Mouse (Mus musculus) MEL (cell line): Measurements from ENCODE around the gene Gm10135.

ENCODE experiments used
- CHD1 ChIP-seq: IDR thresholded peaks from 2 replicates; pipeline ENCODE4 v1.6.1; 2012; ENCODE audit warnings: low read depth, mild to moderate bottlenecking, inconsistent platforms, low read length, improper control_type of control experiment
- CTCF ChIP-seq, 3 experiments: IDR thresholded peaks in 2 of 3; conservative IDR thresholded peaks in 1 of 3; 2 replicates each; pipeline ENCODE4 v1.5.1; 2011 to 2012; ENCODE audit warnings: low read length in 3 of 3, low read depth in 2 of 3, mild to moderate bottlenecking in 2 of 3, improper control_type of control experiment in 1 of 3, inconsistent platforms in 1 of 3, mixed read lengths in 1 of 3, moderate library complexity in 1 of 3; ENCODE audit not compliant: control insufficient read depth in 1 of 3, insufficient read depth in 1 of 3, poor library complexity in 1 of 3, severe bottlenecking in 1 of 3
- JUND ChIP-seq: IDR thresholded peaks from 2 replicates; pipeline ENCODE4 v1.6.1; 2011; ENCODE audit warnings: low read depth, mild to moderate bottlenecking, improper control_type of control experiment, low read length
- MXI1 ChIP-seq: IDR thresholded peaks from 2 replicates; pipeline ENCODE4 v1.6.1; 2011; ENCODE audit warnings: mild to moderate bottlenecking, low read depth, low read length, improper control_type of control experiment
- POLR2A ChIP-seq, 2 experiments: IDR thresholded peaks; 2 replicates each; pipeline ENCODE4 v1.6.1; 2011 to 2012; ENCODE audit warnings: low read length in 2 of 2, mild to moderate bottlenecking in 2 of 2, control low read depth in 1 of 2, improper control_type of control experiment in 1 of 2, low read depth in 1 of 2, moderate library complexity in 1 of 2; ENCODE audit not compliant: control insufficient read depth in 1 of 2, insufficient read depth in 1 of 2, poor library complexity in 1 of 2
- POLR2AphosphoS5 ChIP-seq: IDR thresholded peaks from 2 replicates; pipeline ENCODE4 v1.6.1; 2012; ENCODE audit warnings: low read depth, borderline replicate concordance, mild to moderate bottlenecking, inconsistent platforms, low read length, moderate library complexity, mixed read lengths
- TCF12 ChIP-seq: IDR thresholded peaks from 2 replicates; pipeline ENCODE4 v1.6.1; 2014; ENCODE audit warnings: low read depth, mild to moderate bottlenecking, inconsistent platforms, low read length, improper control_type of control experiment, moderate library complexity
- USF2 ChIP-seq, 2 experiments: IDR thresholded peaks; 2 replicates each; pipeline ENCODE4 v1.6.1; 2011 to 2012; ENCODE audit warnings: improper control_type of control experiment in 2 of 2, low read length in 2 of 2, borderline replicate concordance in 1 of 2, inconsistent platforms in 1 of 2, low read depth in 1 of 2, mild to moderate bottlenecking in 1 of 2; ENCODE audit not compliant: insufficient read depth in 1 of 2

DNA sequence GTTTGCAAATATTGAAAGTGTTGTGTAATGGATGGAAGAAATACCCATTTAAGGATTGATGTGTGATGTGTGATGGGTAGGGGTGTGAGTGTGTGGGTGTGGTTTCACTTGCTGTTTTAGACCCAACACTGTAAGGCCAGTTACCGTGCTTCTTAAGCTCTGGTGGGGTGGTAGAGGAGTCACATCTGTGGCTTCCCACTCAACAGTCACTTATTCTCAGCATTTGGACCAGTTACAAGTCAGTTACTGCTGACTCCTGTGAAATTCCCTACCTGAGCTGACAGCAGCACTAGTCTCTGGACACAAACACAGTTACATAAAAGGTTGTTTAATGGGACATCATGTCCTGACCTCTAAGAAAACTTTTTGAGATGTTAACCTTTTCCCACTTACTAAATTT lies 26.4 kb downstream of the Gm10135 start:
- TF ChIP-seq CTCF (IDR thresholded peaks at IDR 0.05 in 2 of 3, conservative IDR thresholded peaks at IDR 0.05 in 1 of 3; ENCODE audit: control insufficient read depth in 1 of 3, insufficient read depth in 1 of 3, low read depth in 2 of 3, low read length in 3 of 3, poor library complexity in 1 of 3, severe bottlenecking in 1 of 3) (no peak), POLR2A (IDR thresholded peaks at IDR 0.05; ENCODE audit: control insufficient read depth in 1 of 2, insufficient read depth in 1 of 2, low read depth in 1 of 2, low read length in 2 of 2, poor library complexity in 1 of 2) (no peak), MXI1 (no peak), TCF12 (no peak), POLR2AphosphoS5 (no peak), USF2 (IDR thresholded peaks at IDR 0.05; ENCODE audit: borderline replicate concordance in 1 of 2, insufficient read depth in 1 of 2, low read depth in 1 of 2, low read length in 2 of 2) (no peak), JUND (no peak), CHD1 (no peak)
